Mouse (Mus musculus): ENCODE data around the gene Jmjd8.

Jmjd8 gene

DNA sequence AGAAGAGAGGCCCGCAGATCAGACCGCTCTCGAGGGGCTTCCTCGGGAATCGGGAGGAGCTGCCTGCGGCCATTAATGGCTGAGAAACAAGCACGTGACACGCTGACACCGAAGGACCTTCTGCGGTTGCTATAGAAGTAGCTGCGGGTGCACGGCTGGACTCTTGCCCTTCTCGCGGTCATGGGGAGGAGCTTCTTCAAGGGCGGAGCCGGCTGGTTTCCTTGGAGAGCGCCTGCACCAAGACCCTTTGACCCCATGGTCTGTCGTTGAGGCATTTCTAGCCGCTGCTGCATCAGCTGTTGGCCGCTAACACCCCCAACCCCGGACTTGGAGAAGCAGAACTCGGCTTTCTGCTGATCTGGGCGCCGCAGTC lies 4.6 kb downstream of the Jmjd8 start, which contains the start of gene Stub1:
Stub1 (minus strand) TSS at position 114 of the 373 bp plus-strand sequence.
- no peak for DNase-seq (ENCODE audit: low read depth)

DNA sequence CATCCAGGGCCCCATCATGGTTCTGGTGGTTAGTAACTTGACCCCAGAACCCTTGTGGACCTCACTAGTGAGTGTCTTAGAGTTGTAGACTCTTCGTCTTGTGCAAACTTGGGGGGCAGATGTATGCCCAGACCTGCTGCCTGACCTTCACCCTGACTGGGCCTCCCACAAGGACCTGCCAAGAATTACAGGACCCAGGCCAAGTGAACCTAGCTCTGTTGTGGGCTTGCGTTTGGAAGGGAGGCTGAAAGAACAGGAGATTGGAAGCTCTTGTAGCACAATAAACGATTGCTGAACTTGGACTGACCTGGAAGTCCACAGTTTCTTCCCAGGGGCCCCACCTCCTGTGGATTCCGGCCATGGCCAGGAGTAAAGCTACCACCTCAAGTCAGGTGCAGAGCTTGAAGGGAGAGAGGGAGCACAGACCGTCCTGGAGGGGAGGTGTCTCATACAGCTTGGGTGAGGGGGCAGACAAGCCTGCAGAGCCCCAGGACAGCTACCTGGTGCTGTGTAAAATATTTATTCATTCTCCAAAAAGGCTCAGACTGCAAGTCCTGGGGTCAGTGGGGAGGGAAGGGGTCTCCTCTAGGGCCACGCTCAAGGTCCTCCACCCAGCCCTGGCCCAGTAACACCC lies 5.4 kb downstream of the Jmjd8 start:
- DNase-seq (ENCODE audit: low read depth) = no peak

DNA sequence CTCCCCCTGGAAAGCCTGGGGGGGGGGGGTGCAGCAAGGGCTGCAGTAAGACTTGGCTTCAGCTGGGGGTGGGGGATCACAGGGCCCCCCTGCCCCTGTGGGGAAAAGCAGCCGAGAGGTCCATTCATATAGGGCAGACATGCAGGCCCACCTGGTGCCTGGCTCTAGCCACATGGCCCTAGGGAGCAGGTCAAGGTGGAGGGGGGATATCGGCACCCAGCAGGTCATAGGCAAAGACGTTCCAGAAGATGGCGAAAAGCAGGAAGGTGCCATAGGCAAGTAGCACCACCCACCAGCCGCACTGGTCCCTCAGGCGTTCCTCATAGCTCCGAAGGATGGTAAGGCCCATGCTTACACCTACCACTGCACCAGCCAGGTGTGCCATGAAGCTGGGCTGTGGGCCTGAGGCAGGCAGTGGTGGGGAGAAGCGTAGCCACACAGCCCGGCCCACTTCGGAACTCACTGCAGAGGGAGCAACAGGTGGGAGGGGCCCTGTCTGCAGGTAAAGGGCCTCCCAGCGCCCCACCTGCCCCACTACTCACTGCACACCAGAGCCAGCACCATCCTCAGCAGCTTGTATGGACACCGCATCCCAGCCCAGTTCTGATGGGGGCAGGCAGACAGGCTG lies 6.0 kb downstream of the Jmjd8 start:
- no peak for DNase-seq (ENCODE audit: low read depth)

DNA sequence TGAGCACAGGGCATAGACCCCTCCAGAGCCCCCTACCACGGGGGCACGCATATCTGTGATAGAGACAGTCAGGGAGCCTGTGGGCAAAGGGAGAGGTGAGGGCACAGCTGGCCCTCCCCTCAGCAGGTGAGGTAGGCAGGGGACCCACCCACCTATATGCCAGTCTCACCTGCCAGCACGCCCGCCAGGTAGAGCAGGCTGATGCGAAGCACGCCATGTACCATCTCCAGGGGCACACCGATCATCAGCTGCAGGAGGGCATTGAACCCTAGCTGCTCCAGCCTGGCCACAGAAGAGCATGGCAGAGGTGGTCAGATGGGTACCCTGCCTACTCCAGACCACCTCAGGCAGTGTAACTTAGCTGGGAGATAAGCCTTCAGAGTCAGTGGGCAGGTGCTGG lies 6.6 kb downstream of the Jmjd8 start:
- no peak for DNase-seq (ENCODE audit: low read depth)

DNA sequence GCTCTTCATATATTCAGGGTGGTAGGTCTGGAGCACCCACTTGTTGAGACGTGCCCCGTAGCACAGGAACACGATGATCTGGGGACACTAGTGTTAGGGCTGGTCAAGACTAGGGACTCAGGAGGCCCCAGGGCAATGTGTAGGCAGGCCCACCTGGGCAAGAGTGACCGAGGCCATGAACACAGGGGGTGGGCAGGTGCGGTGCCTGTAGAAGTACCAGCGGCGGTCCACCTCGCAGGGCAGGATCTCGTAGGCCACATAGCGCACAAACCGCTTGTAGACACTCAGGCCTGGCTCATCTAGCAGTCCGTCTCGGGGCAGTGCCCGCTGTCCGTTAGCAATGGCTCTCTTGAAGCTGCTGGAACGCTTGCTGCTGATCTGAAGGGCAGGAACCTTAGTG lies 7.1 kb downstream of the Jmjd8 start:
- DNase-seq (ENCODE audit: low read depth) = no peak

DNA sequence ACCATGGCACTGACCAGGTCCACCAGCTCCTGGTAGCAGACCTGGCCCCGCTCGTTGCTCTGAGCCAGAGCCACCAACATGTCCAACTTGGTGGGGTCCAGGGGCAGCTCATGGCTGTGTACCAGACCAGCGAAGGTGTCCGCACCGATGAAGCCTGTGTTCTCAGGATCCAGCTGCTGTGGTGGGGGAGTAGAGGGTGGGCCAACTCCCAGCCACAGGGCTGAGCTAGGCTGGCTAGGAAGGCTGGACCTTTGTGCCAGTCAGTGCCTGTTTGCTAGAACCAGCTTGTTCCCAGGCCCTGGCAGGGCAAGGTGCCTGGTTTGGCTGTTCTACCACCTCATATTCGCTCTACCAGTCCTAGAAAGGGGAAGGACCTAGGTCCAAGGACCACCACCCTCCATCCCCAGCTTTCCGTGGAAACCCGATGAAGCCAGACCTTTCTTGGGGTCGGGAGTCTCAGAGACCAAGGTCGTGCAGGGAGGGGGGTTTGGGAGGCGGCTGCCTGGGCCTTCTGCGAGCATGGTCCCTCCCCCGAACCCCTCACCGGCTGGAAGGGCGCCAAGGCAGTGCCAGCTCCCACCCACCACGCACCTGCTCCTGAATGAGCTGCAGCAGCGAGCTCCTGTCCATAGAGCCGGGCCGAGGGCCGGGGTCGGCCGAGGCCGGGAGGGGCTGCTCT lies 7.9 kb downstream of the Jmjd8 start:
- no peak for DNase-seq (ENCODE audit: low read depth)

DNA sequence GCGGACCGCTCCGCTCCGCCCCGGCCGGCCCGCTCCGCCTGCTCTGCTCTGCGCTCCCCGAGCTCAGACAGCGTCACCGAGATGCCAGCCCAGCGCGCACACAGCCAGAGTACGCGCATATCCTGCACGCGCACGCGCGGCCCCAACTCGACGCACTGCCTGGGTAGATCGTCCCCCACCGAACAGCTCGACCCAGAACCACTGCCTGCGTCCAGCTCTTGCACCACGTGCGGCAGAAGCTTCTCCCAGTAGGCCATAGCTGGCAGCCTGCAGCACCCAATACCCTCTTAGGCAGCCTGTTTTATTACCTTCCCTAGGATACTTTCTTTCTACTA lies 8.4 kb downstream of the Jmjd8 start, which contains the start of gene Rhbdl1:
Rhbdl1 (minus strand) TSS at position 220 of the 335 bp plus-strand sequence.
- DNase-seq (ENCODE audit: low read depth) = peak; percentile 60

DNA sequence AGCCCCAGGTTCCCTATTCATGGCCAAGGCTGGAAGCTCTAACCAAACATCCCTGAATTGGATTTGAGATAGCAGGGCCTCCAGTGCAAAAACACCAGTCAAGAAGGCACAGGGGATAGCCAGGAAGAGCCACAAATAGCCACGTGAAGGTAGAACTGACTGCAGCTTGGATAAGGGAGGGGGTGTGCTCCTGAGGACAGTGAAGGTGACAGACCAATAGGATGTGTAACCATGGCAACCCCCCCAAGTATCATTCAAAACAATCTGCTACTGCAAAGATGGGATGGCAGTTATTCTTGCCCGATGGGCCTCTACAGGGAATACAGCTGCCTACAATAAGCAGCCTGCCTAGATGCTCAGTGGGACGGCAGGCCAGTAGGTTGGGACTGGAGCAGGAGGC lies 8.9 kb downstream of the Jmjd8 start:
- DNase-seq (ENCODE audit: low read depth) = peak; percentile 44

DNA sequence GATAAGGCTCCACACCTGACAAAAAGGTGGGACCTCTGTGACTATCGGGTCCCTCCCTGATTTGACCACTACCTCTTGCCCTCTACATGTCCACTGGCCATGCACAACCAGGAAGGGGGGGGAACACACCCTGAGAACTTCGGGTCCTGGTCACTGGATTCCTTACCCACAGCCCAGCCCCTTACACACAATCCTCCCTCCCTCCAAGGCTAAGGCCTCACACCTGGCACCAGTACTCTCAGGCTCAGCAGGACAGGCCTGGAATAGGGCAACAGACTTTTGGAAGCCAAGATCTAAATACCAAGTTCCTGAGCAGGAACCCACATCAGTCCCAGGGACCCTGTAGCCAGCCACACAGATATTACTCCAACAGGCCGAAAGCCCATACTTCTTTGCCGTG lies 10.2 kb downstream of the Jmjd8 start:
- DNase-seq (ENCODE audit: low read depth) = no peak

DNA sequence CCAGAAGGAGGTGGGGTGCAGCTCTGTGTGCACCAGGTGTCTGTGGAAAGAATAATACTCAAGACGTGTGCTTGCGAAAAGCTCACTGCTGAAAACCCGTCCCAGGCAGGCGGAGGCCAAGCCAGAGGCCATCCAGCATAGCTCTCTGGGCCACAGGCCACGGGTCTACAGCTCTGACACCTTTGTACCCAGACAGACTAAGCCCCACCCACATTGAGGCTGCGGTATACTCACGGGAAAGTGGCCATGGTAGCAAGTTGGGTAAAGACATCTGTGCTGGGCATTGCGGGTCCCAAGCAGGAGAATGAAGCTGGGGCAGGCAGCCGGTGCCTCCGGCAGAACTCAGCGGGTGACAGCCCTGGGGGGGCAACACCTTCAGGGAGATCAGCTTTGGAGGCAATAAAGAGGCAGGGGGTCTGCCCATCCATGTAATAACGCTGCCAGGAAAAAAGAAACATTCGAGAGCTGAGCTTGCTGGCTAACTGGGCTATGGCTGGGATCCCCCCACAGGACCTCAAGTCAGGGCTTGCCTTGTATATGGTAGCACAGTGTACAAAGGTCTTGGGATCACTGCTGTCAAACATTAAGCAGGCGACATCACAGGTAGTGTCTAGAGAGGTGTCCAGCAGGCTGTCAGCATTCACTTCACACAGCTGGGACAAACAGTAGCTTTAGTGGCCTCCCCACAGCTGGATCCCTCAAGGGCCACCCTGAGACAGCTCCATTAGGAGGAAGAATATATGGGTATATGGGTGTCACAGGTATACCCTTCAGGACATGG lies 11.0 kb downstream of the Jmjd8 start:
- DNase-seq (ENCODE audit: low read depth) = no peak

DNA sequence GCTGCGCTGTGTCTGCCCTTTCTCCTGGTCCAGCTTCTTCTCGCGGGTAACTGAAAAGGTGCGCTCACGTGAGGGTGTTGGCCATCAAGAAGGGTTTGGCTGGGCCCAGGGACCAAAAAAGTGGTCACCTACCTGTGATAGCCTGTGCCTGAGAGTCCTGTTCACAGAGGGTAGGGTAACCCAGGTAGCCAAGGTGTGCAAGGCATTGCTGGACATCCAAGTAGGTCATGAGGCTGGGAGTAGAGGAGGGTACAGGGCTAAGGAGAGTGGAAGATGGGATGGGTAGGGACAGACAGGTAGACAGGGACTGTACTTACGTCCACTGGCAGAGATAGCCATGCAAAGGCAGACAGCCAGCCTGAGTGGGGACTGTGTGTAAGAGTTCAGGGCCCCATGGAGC lies 11.9 kb downstream of the Jmjd8 start:
- no peak for DNase-seq (ENCODE audit: low read depth)

DNA sequence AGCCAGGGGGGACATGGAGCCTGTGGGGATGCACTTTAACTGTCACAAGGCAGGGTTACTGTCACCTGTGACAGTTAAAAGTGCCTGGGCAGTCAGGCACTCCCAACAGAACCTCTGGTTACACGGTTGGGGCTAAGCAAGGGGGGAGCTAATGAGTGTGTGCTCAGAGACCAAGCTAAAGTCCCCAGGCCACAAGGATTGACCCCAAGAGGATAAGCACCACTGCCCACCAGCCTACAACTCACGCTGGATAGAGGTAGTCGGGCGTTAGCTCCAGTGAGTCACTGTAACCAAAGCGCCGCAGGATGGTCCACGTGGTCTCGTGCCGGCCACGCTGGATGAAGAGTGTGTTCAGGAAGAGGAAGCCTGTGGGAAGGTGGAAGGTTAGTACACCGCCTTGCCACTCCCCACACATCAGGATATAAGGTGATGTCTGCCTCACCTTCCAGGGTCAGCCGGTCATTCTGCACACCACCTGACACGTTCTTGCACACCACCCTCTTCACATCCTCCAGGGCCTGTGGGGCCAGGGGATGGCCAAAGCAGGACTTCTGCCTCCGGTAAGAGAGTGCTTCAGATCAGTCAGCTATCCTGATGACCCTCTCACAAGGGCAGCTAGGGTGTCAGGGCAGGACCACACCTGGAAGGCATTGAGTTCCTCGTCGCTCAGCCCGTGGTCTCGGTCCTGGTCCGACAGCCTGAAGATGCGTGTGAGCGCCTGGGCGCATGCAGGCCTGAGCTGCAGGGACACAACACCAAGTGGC lies 12.6 kb downstream of the Jmjd8 start, which contains the start of gene Gm20683:
Gm20683 (minus strand) TSS at position 647 of the 764 bp plus-strand sequence.
- DNase-seq (ENCODE audit: low read depth) = no peak

DNA sequence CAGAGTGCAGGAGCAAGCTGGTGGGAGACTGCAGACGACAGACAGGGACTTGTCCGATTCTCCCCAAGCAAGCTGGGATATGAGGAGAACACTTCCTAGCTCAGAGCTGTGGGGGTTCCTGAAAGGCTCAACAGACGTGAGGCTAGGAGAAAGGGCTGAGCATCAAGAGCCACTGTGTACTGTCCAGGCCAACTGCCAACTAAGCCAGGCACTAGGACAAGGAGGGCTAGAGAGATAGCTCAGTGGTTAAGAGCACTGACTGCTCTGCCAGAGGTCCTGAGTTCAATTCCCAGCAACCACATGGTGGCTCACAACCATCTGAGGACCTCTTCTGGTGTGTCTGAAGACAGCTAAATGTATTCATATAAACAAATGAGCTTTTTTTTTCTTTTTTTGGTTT lies 13.8 kb downstream of the Jmjd8 start:
- DNase-seq (ENCODE audit: low read depth) = no peak

DNA sequence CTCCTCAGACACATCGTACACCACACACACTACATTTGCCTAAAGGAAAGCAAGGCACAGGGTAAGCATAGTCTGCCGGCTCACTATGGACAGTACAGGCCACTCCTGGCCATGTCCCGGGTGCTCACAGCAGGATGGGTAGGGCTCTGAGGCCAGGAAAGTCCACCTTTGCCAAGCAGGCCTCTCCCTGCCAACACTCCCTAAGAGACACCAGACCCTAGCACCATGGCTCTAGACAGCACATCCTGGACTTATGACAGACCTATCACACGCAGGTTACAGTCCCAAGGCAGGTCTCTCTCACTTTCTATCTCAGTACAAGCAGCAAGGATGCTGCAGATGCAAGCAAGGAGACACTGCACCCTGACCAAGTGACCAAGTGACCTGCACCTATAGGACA lies 14.5 kb downstream of the Jmjd8 start:
- DNase-seq (ENCODE audit: low read depth) = no peak

DNA sequence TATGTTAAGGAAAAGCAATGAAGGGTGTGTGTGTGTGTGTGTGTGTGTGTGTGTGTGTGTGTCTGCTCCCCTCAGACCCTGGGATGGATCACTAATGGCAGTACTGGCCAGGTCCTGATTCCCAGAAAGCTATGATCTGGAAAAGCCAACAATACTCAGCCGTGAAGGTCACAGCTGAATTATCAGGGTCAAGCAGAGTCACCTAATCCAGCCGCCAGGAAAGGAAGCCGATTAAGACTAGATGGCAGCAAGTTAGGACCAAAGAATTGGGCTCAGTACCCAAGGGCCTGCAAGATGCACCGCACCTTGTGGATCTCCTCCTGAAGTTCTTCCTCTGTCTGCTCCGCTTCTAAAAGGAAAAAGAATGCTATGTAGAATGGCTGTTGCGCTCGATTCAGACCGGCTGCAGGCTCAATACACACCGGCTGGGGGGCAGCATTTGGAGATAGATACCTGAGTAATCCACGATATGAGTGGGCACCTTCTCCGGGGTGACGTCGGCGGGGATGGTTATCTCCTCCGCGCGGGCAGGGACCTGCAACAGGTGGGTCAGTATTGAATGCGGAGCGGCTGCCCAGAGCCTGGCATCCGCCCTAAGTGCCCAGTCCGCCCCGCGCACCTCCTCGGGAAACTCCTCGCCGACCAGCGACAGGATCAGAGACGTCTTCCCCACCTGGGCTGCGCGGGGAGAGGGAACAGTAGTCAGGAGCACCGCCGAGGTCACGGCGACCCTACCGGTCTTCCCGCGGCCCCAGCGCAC lies 15.1 kb downstream of the Jmjd8 start:
- no peak for DNase-seq (ENCODE audit: low read depth)

DNA sequence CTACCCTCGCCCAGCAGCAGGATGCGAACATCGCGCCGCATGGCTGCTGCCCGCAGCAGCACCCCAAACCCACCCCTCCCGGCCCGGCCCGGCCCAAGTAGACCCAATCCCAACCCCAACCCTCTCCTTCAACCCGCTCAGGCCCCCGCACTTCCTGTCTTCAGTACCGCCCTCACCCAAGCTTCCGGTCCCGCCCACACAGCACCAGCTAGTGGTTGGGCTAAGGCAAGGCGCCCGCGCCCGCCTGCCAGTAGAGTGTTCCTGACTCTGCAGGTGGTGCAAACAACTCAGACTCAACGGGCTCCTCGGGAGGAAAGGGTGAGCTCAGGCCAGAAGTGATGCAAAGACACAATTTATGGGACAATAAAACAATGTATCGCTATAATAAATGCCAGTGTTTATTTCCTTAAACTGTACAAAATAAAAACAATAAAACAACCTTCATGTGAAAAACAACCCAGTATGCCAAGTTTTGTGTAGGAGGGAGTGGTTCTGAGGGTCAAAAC lies 15.8 kb downstream of the Jmjd8 start, which contains the start of gene Rhot2:
Rhot2 (minus strand) TSS at position 456 of the 506 bp plus-strand sequence.
- DNase-seq (ENCODE audit: low read depth) = peak; percentile 98

DNA sequence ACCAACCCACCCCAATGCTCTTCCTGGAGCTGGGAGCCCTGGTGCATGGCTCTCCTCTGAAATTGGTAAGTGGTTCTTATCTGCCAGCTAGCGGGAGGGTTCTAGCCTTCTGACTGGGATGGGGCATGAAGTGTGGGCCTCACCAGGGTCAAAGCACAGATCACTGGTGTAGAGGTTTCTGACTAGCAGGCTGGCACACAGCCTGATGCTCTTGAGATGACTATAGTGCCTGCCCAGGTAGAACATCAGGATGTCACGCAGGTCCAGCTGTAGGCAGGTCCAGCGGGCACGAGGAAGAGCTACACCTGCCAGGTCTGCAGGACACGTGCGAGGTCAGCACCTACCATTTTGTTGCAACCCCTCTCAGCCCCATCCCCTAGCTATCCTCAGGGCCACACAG lies 31.6 kb downstream of the Jmjd8 start:
- no peak for DNase-seq (ENCODE audit: low read depth)

DNA sequence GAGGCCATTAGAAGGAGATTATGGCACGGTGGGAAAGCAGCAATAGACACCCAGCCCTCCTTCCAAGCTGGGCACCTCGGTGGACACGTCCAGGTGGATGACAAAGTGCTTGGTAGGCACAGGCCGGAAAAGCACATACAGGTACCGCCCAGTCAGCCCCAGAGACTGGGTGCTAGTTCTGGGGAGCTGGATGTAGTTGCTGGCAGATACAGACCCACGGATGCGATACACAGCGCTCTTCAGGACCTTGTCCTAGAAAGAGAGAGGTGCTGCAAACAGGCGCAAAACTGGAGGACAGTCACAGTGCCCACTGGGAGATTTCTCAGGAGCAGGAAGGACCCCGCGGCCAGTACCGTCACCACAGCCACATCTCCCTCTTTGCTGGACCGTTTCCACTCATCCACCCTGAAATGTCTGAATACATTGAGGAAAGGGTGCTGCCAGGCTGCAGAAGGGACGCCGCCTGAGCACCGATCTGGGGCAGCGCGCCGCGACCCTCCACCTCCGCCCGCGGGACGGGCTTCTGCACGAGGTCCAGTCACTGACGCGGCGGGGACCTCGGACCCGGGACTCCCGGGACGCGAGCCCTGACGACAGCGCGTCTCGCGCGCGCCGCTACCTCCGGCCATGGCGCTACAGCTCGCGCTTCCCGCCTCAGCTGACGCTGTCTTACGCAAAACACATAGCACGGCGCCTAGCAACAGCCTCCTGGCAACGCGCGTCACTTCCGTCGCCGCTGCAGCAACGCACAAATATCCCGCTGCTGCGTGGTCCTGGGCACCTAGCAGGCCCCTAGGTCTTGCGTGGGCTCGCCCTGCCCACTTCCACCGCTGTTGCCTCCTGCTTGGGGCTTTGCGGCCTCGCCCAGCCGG lies 32.4 kb downstream of the Jmjd8 start, which contains the start of gene Wdr90:
Wdr90 (minus strand) TSS at position 670 of the 872 bp plus-strand sequence.
- DNase-seq (ENCODE audit: low read depth) = peak; percentile 96

DNA sequence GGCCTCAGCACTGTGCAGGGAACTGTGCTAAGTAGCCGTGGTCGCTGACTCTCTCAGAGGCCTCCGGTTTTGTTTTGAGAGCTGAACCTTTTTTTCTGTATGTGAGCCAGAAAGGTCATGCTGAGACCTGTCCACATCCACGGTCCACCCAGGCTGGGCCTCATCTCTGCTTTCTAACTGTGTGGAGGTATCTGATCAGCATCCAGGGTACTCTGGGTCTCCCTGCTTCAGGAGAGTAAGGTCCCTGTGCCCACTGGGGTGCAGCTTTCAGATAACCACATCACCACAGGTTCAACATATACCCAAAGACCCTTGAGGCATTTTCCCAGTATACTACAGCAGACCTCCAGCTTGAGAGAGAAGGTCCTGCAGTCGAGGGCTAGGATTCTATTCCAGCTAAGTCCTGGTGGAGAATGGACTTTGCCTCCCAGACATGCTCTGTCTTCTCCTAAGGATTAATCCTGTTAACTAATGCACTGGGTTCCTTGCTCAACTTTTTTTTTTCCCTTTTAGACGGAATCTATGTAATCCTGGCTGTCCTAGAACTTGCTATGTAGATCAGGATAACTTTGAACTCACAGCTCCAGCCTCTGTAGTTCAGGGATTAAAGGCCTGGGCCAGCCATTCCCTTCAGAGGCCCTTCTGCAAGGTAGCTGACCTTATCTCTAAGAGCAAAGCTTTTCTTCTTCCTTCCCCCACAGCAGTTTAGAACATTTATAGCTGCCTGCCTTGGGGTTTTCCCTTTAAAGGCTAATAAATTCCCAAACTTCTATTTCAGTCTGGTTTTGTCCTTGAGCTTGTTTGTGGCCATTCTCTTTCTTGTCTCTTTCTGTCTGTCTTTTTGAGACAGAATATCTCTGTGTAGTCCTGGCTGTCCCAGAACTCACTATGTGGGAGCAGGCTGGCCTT lies 33.3 kb downstream of the Jmjd8 start:
- no peak for DNase-seq (ENCODE audit: low read depth)

All from induced T-regulatory cell, adult 2 months (primary cell).